Mouse (Mus musculus) embryonic facial prominence, embryonic 12.5 days (tissue): ENCODE results near the gene Slc35e3. TPM values are rescaled to one million over a fixed set of nuclear protein-coding genes. Genes with fewer than 3 reads are reported as not detected.
A peak's percentile ranks its signal among the peaks of the same experiment; 100 is the strongest.
"Not testable (repeated sequence)": the region's sequence is repeated elsewhere in the genome, so short reads cannot be mapped to it uniquely, and the experiment has no call there.

ENCODE experiments used
- ATAC-seq: fragments of 200-750 bp; cut with Nextera tagmentation; 2 replicates; pipeline ENCODE4 v1.8.0; 2017; ENCODE audit not compliant: insufficient number of reproducible peaks, insufficient read depth, low FRiP score, low TSS enrichment
- H3K27ac ChIP-seq: fragments of 300-500 bp; sonication (generic); 2 replicates; pipeline ENCODE4 v1.5.1; 2016; ENCODE audit warnings: mild to moderate bottlenecking
- H3K27me3 ChIP-seq: fragments of 300-500 bp; sonication (generic); 2 replicates; pipeline ENCODE4 v1.6.1; 2016; ENCODE audit warnings: mild to moderate bottlenecking, moderate library complexity
- H3K36me3 ChIP-seq: fragments of 300-500 bp; sonication (generic); 2 replicates; pipeline ENCODE4 v1.6.1; 2016; ENCODE audit warnings: mild to moderate bottlenecking
- H3K4me1 ChIP-seq: fragments of 300-500 bp; sonication (generic); 2 replicates; pipeline ENCODE4 v1.6.1; 2016
- H3K4me2 ChIP-seq: fragments of 300-500 bp; sonication (generic); replicated peaks from 2 replicates; pipeline ENCODE4 v1.6.1; 2016; ENCODE audit warnings: mild to moderate bottlenecking, moderate library complexity
- H3K4me3 ChIP-seq: fragments of 300-500 bp; sonication (generic); 2 replicates; pipeline ENCODE4 v1.5.1; 2016; ENCODE audit warnings: mild to moderate bottlenecking
- H3K9ac ChIP-seq: fragments of 300-500 bp; sonication (generic); 2 replicates; pipeline ENCODE4 v1.6.1; 2016; ENCODE audit warnings: mild to moderate bottlenecking, moderate library complexity
- H3K9me3 ChIP-seq: fragments of 300-500 bp; sonication (generic); 2 replicates; pipeline ENCODE4 v1.6.1; 2016; ENCODE audit warnings: mild to moderate bottlenecking, moderate library complexity
- WGBS: fragments of 180-500 bp; shearing (Covaris S2); methylation state at CpG from one replicate; pipeline ENCODE4 v1.1.7; 2016; 5-methylcytosine and 5-hydroxymethylcytosine counted together
- polyA plus RNA-seq: library from polyadenylated mRNA; unstranded; fragments of >200 nt; fragmentation: Nextera tagmentation; extraction: Ambion mirVana; gene quantifications from 2 replicates; pipeline ENCODE4 v1.2.1, GENCODE M21; 2016

Slc35e3 gene
- polyA plus RNA-seq, 1 experiment from 2014 or later = 39.5 TPM

DNA sequence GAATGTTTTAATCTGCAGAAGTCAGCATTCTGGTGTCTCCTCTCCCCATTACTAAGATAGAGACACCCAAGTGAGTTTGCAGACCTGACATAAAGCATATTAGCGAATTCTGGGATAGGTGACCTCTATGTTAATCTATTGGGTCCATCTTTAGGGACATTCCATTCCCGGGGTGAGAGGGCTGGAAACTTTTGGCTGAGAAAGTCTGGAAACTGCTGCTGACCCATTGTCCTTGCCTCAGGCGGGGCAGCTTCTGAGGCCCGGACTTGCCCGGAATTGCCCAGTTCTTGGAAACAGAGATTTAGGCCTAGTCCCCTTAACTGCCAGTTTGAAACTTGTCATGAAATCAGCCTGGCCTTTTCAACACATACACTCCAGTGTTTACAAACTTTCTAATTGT, 34.8 kb downstream of the Slc35e3 start:
- no peaks in the 10 kb centered on the region for H3K9me3 ChIP-seq
- peak overlapping the region; percentile 50; the same call in 1 of the 2 replicates for H3K9ac ChIP-seq

GRCm38 (mm10) chr10:117710604-117711141, 35.5 kb downstream of the Slc35e3 start, which contains the start of gene Mdm2:
Gene Mdm2, minus strand, starts transcription at chr10:117710758.
- Histone ChIP-seq H3K36me3 (peaks cover 20% of the 10 kb centered on the region), H3K4me2 (peak within 1 kb of the TSS; percentile 74), H3K9me3 (no peaks in the 10 kb centered on the region), H3K27me3 (no peaks in the 10 kb centered on the region), H3K27ac (peak within 1 kb of the TSS; percentile 95), H3K9ac (peak within 1 kb of the TSS; percentile 98), H3K4me1 (peaks cover 12% of the 10 kb centered on the region), H3K4me3 (peak within 1 kb of the TSS; percentile 88)
- peak; percentile 90 for ATAC-seq
- under 1% methylated on average over 52 of the region's 52 CpGs for WGBS

More for the DNA sequence above, 34.8 kb downstream of the Slc35e3 start:
- peak overlapping the region; percentile 88 for H3K4me3 ChIP-seq
- H3K27me3 ChIP-seq = no peaks in the 10 kb centered on the region
- ATAC-seq = no peak
- H3K27ac ChIP-seq = no peak overlapping the region
- H3K36me3 ChIP-seq = peaks cover 16% of the 10 kb centered on the region
- WGBS = 61% methylated on average over 5 of the region's 5 CpGs
- peaks cover 12% of the 10 kb centered on the region for H3K4me1 ChIP-seq
- H3K4me2 ChIP-seq = peak overlapping the region; percentile 74

DNA sequence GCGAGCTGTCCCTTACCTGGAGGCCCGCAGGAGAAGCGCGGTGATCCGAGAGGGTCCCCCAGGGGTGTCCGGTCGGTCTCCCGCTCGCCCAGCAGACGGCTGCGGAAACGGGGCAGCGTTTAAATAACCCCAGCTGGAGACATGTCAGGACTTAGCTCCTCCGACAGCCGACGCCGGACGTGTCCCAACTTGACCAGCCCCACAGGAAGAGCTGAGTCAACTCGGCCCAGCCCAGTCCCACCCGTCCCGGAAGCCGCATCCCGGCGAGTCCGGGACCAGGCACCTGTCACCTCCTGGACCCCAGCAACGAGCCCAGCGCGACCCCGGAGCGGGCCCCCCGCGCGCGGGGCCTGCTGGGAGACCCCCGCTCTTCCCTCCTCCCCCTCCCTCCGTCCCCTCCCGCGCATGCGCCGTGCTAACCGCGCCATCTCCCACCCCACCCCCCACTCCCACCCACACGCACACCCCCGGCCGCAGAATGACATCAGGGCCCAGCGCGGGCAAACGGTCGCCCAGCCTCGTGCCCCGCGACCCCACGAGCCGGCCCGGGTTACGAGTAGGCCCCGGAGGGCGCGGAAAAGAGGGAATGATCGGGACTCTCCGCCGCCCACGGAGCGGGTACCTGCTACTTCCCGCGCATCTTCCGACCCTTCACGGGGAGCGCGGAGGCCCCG, 36.1 kb downstream of the Slc35e3 start:
- WGBS = under 1% methylated on average over 65 of the region's 71 CpGs
- ATAC-seq = peak; percentile 75
- Histone ChIP-seq H3K9ac (peak overlapping the region; percentile 98), H3K9me3 (no peaks in the 10 kb centered on the region), H3K36me3 (peaks cover 26% of the 10 kb centered on the region), H3K4me2 (peak overlapping the region; percentile 74), H3K4me1 (peaks cover 12% of the 10 kb centered on the region), H3K27me3 (no peaks in the 10 kb centered on the region), H3K4me3 (peak overlapping the region; percentile 88), H3K27ac (peak overlapping the region; percentile 95)

DNA sequence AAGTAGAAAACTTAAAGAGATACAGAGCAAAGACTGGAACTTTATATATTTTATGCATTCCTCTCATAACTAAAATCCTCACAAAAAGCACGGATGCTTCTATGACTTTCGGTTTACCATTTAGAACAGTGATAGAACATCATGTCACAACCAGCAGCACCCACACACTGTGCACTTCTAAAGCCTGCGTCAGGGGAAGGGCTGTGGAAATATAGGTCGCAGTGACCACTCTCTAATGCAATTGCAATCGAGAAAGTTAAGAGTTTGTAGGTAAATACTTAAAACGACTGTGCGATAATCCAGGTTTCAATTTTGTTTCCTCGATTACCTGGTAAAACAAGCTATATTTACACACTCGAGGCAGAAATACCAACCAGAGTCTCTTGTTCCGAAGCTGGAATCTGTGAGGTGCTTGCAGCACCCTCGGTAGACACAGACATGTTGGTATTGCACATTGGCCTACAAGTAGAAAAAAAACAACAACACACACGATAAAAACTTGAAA, 36.8 kb downstream of the Slc35e3 start:
- H3K9ac ChIP-seq = peak overlapping the region; percentile 98
- no peaks in the 10 kb centered on the region for H3K9me3 ChIP-seq
- no peak overlapping the region for H3K27ac ChIP-seq
- H3K27me3 ChIP-seq = no peaks in the 10 kb centered on the region
- H3K4me1 ChIP-seq = peaks cover 12% of the 10 kb centered on the region
- peaks cover 32% of the 10 kb centered on the region for H3K36me3 ChIP-seq
- 50% methylated on average over 12 of the region's 12 CpGs for whole genome bisulfite sequencing
- peak overlapping the region; percentile 74 for H3K4me2 ChIP-seq
- peak overlapping the region; percentile 88 for H3K4me3 ChIP-seq
- no peak for ATAC-seq

DNA sequence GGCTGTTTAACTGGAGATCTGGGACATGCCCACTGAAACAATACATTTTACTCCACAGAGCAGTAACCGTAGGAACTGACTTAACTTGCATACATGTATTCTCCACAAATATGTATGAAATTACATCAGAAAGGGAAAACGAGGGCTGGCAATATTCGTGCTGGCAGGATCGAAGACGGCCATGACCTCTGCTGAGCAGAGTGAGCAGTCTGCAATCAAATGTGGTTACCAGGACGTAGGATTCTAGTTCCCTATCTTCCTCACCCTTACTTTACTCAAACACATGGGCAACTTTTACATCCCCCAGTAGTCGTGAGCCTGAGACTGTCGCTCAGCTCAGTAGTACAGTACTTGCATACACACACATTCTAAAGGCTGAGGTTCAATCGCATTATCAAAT, 37.3 kb downstream of the Slc35e3 start:
- peak overlapping the region; percentile 88; the same call in 1 of the 2 replicates for H3K4me3 ChIP-seq
- peaks cover 36% of the 10 kb centered on the region for H3K36me3 ChIP-seq
- no peaks in the 10 kb centered on the region for H3K9me3 ChIP-seq
- H3K4me2 ChIP-seq = peak overlapping the region; percentile 74
- no peak overlapping the region for H3K27ac ChIP-seq
- H3K4me1 ChIP-seq = peaks cover 12% of the 10 kb centered on the region
- no peak overlapping the region for H3K9ac ChIP-seq
- ATAC-seq = no peak
- WGBS = 84% methylated on average over 9 of the region's 9 CpGs
- no peaks in the 10 kb centered on the region for H3K27me3 ChIP-seq

DNA sequence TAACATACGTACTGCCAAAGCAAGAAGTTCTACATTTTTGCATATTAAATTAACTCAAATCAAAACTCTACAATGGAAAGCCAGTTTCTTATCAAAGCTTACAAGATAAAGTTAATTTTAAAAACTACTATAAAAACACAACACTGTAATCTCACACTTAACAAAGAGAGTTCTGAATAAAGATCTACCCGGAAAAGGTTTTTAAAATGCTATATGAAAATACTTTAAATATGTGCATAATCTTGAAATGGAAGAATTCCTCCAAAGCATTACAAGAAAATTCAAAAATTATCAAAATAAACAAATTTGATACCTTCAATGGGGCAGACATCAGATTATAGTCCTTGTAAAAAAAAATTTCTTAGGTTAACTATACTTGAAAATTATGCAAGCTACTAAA, 37.8 kb downstream of the Slc35e3 start:
- Histone ChIP-seq H3K4me3 (no peak overlapping the region), H3K36me3 (peaks cover 41% of the 10 kb centered on the region), H3K27ac (no peak overlapping the region), H3K4me2 (no peak overlapping the region), H3K9ac (no peak overlapping the region), H3K9me3 (no peaks in the 10 kb centered on the region), H3K4me1 (peaks cover 12% of the 10 kb centered on the region), H3K27me3 (no peaks in the 10 kb centered on the region)
- ATAC-seq = no peak
- WGBS = 94% methylated on average over 2 of the region's 2 CpGs

- Histone ChIP-seq H3K4me3 (no peak overlapping the region), H3K36me3 (peaks cover 50% of the 10 kb centered on the region), H3K9me3 (no peaks in the 10 kb centered on the region), H3K4me2 (no peak overlapping the region), H3K27ac (no peak overlapping the region), H3K27me3 (no peaks in the 10 kb centered on the region), H3K9ac (no peak overlapping the region), H3K4me1 (peaks cover 12% of the 10 kb centered on the region)
- no peak for ATAC-seq
- 89% methylated on average over 2 of the region's 2 CpGs for WGBS
Observed at GRCm38 (mm10) chr10:117707114-117707838, 38.9 kb downstream of the Slc35e3 start.

DNA sequence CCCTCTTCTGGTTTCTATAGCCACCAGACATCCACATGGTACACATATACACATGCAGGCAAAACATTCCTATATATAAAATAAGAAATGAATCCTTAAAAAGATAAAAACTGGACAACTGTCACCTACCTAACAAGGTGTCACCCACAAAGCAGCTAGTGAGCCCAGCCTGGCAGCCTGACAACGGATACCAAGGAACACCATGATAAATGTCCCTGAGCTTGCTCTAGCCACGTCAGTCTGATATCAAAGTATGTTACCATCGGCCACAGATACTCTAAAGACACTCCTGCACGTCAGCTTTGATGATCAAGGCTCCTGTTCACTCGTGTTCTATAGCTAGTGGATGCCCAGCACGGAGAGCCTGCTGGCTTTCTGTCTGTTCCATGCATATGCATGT, 39.7 kb downstream of the Slc35e3 start:
- Histone ChIP-seq H3K27ac (no peak overlapping the region), H3K4me3 (no peak overlapping the region), H3K36me3 (peaks cover 59% of the 10 kb centered on the region), H3K27me3 (no peaks in the 10 kb centered on the region), H3K9ac (no peak overlapping the region), H3K9me3 (no peaks in the 10 kb centered on the region), H3K4me1 (peaks cover 10% of the 10 kb centered on the region), H3K4me2 (no peak overlapping the region)
- 89% methylated on average over 6 of the region's 6 CpGs for WGBS
- no peak for ATAC-seq

- H3K4me2 ChIP-seq = no peak overlapping the region
- no peak overlapping the region for H3K27ac ChIP-seq
- ATAC-seq = no peak
- peaks cover 9% of the 10 kb centered on the region for H3K4me1 ChIP-seq
- H3K4me3 ChIP-seq = no peak overlapping the region
- no peak overlapping the region for H3K9ac ChIP-seq
- no peaks in the 10 kb centered on the region for H3K27me3 ChIP-seq
- no peaks in the 10 kb centered on the region for H3K9me3 ChIP-seq
- H3K36me3 ChIP-seq = peaks cover 62% of the 10 kb centered on the region
Observed at GRCm38 (mm10) chr10:117705806-117706205, 40.4 kb downstream of the Slc35e3 start.

DNA sequence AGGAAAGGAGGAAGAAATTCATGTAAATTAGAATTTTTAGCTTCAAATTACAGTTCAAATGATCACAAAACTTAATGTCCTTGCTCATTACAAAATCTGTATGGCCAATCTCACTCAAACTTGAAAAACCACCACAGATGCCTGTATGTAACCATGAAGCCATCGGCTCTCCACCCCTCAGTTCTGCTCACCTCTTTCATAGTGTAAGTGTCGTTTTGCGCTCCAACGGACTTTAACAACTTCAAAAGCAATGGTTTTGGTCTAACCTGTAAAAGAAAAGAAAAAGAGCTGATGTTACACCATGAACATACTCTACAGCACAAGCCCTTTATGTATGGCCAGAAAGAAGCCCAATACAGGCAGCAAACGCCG, 41.2 kb downstream of the Slc35e3 start:
- peaks cover 9% of the 10 kb centered on the region for H3K4me1 ChIP-seq
- H3K4me3 ChIP-seq = no peak overlapping the region
- no peaks in the 10 kb centered on the region for H3K27me3 ChIP-seq
- no peak for ATAC-seq
- H3K9me3 ChIP-seq = no peaks in the 10 kb centered on the region
- no peak overlapping the region for H3K9ac ChIP-seq
- no peak overlapping the region for H3K4me2 ChIP-seq
- peaks cover 71% of the 10 kb centered on the region for H3K36me3 ChIP-seq
- 96% methylated on average over 6 of the region's 6 CpGs for WGBS
- H3K27ac ChIP-seq = no peak overlapping the region

- not testable (repeated sequence) for H3K4me2 ChIP-seq, H3K9me3 ChIP-seq, ATAC-seq, H3K4me1 ChIP-seq, H3K27ac ChIP-seq, H3K27me3 ChIP-seq, H3K4me3 ChIP-seq, H3K9ac ChIP-seq
- H3K36me3 ChIP-seq = peaks cover 76% of the 10 kb centered on the region
- 96% methylated on average over 6 of the region's 6 CpGs for WGBS
Observed at GRCm38 (mm10) chr10:117704314-117704963, 41.7 kb downstream of the Slc35e3 start.
